Mouse (Mus musculus) left cerebral cortex, adult 8-10 months (tissue): ENCODE data around the gene Thrap3. TPM values are rescaled to one million over a fixed set of nuclear protein-coding genes. Genes with fewer than 3 reads are reported as not detected.

Source experiments
- DNase-seq, 2 experiments: peaks; one replicate each; pipeline ENCODE4 v3.0.0; 2022; ENCODE audit warnings: low spot score in 2 of 2
- total RNA-seq, 4 experiments: library from RNA; stranded (reverse); gene quantifications; 2 replicates each; pipeline ENCODE4 v1.2.4; 2022

Thrap3 gene
- total RNA-seq: 100 to 1,000 TPM; 127 to 151 (median 148) TPM

- DNase-seq: peak; percentile 94 to 99
Observed at GRCm38 (mm10) chr4:126202303-126203181, at the start of gene Thrap3. Thrap3 (minus strand) TSS chr4:126202760.

GRCm38 (mm10) chr4:126251655-126252254 lies 49.2 kb upstream of the Thrap3 start:
- no peak for DNase-seq

- DNase-seq: no peak
Observed at GRCm38 (mm10) chr4:126250659-126251058, 48.1 kb upstream of the Thrap3 start.

GRCm38 (mm10) chr4:126248261-126248868 lies 45.8 kb upstream of the Thrap3 start:
- DNase-seq: no peak

GRCm38 (mm10) chr4:126246202-126246889 lies 43.8 kb upstream of the Thrap3 start:
- peak in 1 of 2 experiments; percentile 76 for DNase-seq

GRCm38 (mm10) chr4:126242510-126242909 lies 40.0 kb upstream of the Thrap3 start:
- peak in 1 of 2 experiments; percentile 5 for DNase-seq

GRCm38 (mm10) chr4:126241956-126242355 lies 39.4 kb upstream of the Thrap3 start:
- DNase-seq: peak in 1 of 2 experiments; percentile 16

- peak in 1 of 2 experiments; percentile 19 for DNase-seq
Observed at GRCm38 (mm10) chr4:126239862-126240475, 37.4 kb upstream of the Thrap3 start.

GRCm38 (mm10) chr4:126237721-126238242 lies 35.2 kb upstream of the Thrap3 start:
- peak in 1 of 2 experiments; percentile 56 for DNase-seq

- DNase-seq: peak in 1 of 2 experiments; percentile 12
Observed at GRCm38 (mm10) chr4:126236467-126237280, 34.1 kb upstream of the Thrap3 start.

- DNase-seq: no peak
Observed at GRCm38 (mm10) chr4:126235191-126235590, 32.6 kb upstream of the Thrap3 start.

- peak in 1 of 2 experiments; percentile 14 for DNase-seq
Observed at GRCm38 (mm10) chr4:126234496-126235175, 32.1 kb upstream of the Thrap3 start.

GRCm38 (mm10) chr4:126233676-126234308 lies 31.2 kb upstream of the Thrap3 start:
- peak in 1 of 2 experiments; percentile 15 for DNase-seq

- peak in 1 of 2 experiments; percentile 10 for DNase-seq
Observed at GRCm38 (mm10) chr4:126229900-126230299, 27.3 kb upstream of the Thrap3 start.

- DNase-seq: peak in 1 of 2 experiments; percentile 18
Observed at GRCm38 (mm10) chr4:126228144-126228543, 25.6 kb upstream of the Thrap3 start.

GRCm38 (mm10) chr4:126227077-126227761 lies 24.7 kb upstream of the Thrap3 start:
- DNase-seq: peak; percentile 66 to 80

- no peak for DNase-seq
Observed at GRCm38 (mm10) chr4:126226640-126227039, 24.1 kb upstream of the Thrap3 start.

- DNase-seq: no peak
Observed at GRCm38 (mm10) chr4:126222631-126223030, 20.1 kb upstream of the Thrap3 start.
